Mouse (Mus musculus) left cerebral cortex, adult 2 months (tissue): ENCODE results near the gene Stx8. TPM values are rescaled to one million over a fixed set of nuclear protein-coding genes. Genes with fewer than 3 reads are reported as not detected.

Experiments
- DNase-seq, 2 experiments: peaks; one replicate each; pipeline ENCODE4 v3.0.0; 2021 to 2022; ENCODE audit warnings: low spot score in 2 of 2, mixed read lengths in 1 of 2; ENCODE audit errors: extremely low spot score in 1 of 2
- H3K27ac ChIP-seq: fragments of 200-600 bp; 2 replicates; pipeline ENCODE4 v1.8.1; 2022
- H3K4me3 ChIP-seq: fragments of 200-600 bp; 2 replicates; pipeline ENCODE4 v1.8.1; 2022
- CTCF ChIP-seq: fragments of 200-600 bp; IDR thresholded peaks from 2 replicates; pipeline ENCODE4 v1.8.1; 2022; ENCODE audit warnings: antibody characterized with exemption, mild to moderate bottlenecking, moderate library complexity
- intact Hi-C: fragments of 180-260 bp; cut with DNase I; formaldehyde crosslinking; loops from one replicate; pipeline ENCODE4 v1.15.1; 2025
- total RNA-seq, 2 experiments: library from RNA; stranded (reverse); gene quantifications; 2 replicates each; pipeline ENCODE4 v1.2.3; 2021

Gene Stx8
- total RNA-seq, 2 experiments from 2014 or later: 36.4 to 42.7 TPM

DNA sequence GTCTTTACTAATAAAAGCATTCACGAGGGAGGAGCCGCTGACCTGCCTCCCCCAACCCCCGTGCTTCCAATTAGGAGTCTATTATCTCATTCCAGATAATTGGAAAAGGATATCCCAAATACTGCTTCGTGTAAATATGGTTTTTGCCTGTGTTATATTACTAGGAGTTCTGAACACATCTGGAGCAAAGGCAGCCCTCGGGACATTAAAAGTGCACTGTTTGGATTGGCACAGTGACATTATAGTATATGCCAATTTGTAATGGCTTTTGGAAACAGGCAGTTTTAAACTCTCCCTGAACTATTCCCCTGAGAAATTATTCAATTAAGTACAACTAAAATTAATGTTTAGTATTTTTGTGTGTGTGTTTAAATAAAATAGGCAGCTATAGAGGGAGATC, 108.7 kb downstream of the Stx8 start:
- Histone ChIP-seq H3K4me3 (no peak overlapping the region), H3K27ac (no peak overlapping the region)
- intact Hi-C loops: no loop called here
- no peak for TF ChIP-seq CTCF
- DNase-seq: no peak

DNA sequence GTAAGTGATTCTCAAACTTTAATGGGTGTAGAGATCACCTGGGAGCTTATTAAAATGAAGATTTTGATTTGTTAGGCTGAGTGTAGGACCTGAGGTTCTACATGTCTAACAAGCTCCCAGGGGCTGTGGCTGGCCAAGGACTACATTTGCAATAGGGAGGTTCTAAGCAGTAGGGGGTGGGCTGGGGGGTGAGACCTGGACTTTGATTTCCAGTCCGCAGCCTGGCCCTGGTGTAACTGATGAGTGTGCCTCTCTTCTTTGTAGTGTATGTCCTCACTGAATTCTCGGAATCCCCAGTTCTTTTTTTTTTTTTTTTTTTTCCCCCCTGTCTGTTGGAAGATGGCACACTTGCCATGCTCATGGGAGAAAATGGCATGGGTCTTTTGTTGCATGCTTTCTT, 109.3 kb downstream of the Stx8 start:
- no peak overlapping the region for H3K4me3 ChIP-seq
- H3K27ac ChIP-seq: no peak overlapping the region
- no peak for DNase-seq
- no peak for TF ChIP-seq CTCF
- intact Hi-C loops: no loop called here

DNA sequence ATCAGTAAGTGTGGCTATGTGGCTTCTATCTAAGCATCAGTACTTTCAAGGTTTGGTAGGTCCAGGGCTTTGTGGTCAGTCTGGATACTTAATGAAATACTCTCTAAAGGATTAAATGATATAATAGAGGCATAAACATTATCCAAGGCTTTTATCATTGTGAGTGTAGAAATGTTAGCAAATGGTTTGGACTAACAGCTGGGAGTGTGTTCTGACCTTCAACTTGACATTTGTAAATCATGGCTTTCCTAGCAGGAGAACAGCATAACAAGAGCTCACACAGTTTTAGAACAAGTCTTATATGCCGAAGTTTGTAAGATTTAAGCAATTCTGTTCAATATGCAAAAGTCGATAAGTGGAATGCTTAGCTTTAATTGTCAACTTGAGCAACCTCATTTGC, 113.8 kb downstream of the Stx8 start:
- DNase-seq: no peak
- Histone ChIP-seq H3K27ac (no peak overlapping the region), H3K4me3 (no peak overlapping the region)
- no peak for TF ChIP-seq CTCF
- intact Hi-C loops: no loop called here

DNA sequence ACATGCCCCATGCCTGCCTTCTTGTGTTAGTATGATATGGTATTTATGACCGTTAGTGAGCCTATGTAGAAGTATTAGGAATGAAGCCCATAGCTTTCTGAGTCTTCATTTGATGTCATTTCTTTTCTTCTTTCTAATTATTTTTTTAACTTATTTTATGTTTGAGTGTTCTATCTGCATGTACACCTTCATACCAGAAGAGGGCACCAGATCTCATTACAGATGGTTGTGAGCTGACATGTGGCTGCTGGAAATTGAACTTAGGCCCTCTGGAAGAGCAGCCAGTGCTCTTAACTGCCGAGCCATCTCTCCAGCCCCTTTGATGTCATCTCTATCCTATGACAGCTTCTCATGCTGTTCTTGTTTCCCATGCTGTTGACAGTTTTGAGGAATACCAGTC, 115.0 kb downstream of the Stx8 start:
- intact Hi-C loops: no loop called here

DNA sequence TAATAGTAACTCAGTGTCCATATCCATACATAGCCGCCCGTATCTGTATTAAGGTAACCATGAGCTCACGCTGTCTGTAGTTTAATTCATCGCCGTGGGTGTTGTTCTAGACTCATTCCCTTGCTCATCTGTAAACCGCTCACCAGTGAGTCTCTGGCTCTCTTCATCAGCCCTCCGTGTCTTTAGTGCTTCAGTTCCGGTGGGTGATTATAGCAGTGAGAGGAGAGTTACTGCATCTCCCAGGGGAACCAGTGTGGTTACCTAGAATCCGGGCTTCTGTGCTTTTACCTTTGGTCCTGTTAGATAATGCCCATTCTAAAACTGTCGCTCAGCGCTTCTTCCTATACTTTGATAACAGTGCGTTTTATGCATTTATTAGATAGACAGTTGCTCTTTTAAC, 116.8 kb downstream of the Stx8 start:
- intact Hi-C loops: no loop called here

More for the DNA sequence above, 115.0 kb downstream of the Stx8 start:
- TF ChIP-seq CTCF: peak; percentile 20
- H3K27ac ChIP-seq: no peak overlapping the region
- DNase-seq: no peak
- H3K4me3 ChIP-seq: no peak overlapping the region

DNA sequence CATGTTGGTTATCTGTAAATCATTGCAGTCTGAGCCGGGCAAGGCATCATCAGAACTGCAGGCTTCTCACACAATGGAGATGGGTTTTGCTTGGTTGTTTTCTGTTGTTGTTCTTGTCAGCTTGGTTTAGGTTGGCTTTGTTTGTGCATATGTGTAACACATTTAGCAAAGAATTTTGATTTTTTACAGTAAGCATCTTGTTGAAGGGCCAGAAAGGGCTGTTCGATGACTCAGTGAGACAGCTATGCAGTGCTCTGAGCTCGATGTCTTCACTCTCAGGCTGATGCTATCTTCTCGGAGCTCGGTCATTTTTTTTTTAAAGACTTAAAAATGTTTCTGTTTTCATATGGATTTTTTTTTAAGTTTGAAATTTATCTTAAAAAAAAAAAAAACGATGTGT, 117.6 kb downstream of the Stx8 start:
- DNase-seq: no peak
- TF ChIP-seq CTCF: no peak
- H3K27ac ChIP-seq: no peak overlapping the region
- intact Hi-C loops: no loop called here
- no peak overlapping the region for H3K4me3 ChIP-seq

More for the DNA sequence above, 116.8 kb downstream of the Stx8 start:
- no peak for DNase-seq
- no peak overlapping the region for H3K27ac ChIP-seq
- H3K4me3 ChIP-seq: no peak overlapping the region
- no peak for TF ChIP-seq CTCF

DNA sequence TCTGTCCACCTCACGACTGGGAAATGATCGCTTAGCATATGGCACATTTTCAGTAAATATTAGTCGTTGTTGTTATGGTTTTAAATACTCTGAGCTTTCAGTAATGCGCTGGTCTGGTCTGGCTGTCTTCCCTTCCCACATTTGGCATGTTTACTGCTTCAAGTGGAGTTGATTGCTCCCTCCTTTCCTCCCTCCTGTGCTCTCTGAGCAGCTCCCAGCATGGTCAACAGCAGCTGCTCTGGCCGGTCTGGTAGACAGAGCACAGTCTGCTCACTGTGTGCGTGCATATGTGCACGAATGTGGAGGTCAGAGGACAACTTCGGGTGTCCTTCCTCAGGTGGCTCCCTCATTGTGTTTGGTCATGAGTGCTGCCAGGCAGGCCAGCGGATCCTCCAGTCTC, 120.2 kb downstream of the Stx8 start:
- DNase-seq: no peak
- Histone ChIP-seq H3K4me3 (no peak overlapping the region), H3K27ac (no peak overlapping the region)
- intact Hi-C loops: no loop called here
- no peak for TF ChIP-seq CTCF

DNA sequence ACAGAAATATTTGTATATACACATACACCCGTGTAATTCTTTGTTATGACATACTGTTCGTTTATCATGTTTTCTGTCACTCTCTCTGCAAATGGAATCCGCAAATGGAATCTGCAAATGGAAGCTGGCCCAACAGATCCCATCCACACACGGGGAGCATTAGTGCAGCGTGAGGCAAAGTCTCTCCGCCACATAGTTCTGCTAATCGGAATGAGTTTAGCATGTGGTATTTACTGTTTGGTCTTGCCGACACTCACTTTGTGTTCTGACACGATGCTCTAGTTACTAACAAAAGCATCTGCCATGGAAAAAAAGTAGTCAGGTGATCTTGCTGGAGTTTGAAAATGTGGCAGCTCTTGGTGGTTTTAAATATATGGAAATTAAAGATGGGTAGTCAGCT, 123.4 kb downstream of the Stx8 start:
- intact Hi-C loops: no loop called here
- no peak for TF ChIP-seq CTCF
- no peak for DNase-seq
- Histone ChIP-seq H3K4me3 (no peak overlapping the region), H3K27ac (no peak overlapping the region)

DNA sequence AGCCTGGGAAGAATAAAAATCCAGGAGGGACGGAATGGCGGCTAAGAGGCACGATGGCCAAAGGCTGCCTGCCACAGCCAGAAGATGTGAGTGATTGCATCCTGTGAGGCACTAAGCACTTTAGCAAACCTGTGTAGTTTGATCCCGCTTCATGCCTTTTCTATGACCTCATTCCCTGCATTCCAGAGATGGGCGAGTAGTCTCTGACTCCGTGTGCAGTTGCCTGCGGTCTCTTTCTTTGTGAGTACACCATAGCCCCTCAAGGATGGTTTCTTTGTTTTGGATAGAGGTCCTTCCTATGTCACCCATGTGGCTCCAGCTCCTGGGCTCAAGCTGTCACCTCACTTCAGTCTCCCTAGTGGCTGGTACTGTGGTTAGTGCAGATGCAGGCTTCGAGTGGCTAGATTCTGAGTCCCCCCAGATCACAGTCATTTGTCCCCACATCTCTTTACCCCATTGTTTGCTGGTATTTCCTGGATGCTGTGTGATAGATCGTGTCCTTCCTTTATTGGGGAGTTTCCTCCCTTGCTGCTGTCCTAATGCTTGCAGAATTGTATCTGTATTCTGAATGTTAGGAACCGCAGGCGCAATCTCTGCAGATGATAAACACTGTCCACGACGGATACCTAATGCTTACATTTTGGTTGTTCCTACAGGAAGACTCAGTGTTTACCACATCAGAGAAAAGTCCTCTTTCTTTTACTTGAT, 124.0 kb downstream of the Stx8 start:
- no peak for TF ChIP-seq CTCF
- no peak overlapping the region for H3K4me3 ChIP-seq
- DNase-seq: no peak
- no peak overlapping the region for H3K27ac ChIP-seq
- intact Hi-C loops: no loop called here

DNA sequence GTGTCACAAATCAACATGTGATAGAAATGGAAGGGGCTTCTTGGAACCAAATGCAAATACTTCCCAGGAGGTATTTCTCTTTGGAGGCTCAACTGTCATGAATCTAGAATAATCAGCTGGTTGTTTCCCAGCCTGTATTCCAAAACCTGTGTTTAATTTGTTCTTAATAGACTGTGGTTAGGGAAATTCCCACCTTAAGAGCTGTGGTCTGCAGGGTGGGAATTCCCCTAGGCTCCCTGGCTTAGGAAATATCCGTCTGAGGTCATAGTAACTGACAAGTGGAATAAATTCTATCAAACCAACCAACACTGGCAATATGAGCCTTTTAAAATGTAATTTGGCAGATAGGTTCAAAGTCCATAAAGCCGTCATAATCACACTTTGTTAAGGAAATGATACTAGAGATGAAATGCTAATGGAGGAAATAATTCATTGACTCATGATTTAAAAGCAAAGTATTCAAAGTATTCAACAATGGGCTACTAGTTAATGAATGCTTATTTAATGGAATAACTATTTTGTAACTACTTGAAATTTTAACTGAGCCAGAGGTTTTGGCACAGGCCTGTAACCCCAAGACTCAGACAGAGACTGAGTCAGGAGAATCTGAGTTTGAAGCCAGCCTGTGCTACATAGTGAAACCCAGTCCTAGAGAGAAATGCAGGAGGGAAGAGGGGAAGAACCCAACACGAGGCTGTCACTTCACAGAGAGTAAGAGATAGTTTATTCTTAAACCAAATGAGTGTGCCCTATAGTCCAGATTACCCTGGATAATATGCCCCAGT, 126.2 kb downstream of the Stx8 start:
- DNase-seq: no peak
- Histone ChIP-seq H3K27ac (no peak overlapping the region), H3K4me3 (no peak overlapping the region)
- TF ChIP-seq CTCF: no peak
- intact Hi-C loops: no loop called here

DNA sequence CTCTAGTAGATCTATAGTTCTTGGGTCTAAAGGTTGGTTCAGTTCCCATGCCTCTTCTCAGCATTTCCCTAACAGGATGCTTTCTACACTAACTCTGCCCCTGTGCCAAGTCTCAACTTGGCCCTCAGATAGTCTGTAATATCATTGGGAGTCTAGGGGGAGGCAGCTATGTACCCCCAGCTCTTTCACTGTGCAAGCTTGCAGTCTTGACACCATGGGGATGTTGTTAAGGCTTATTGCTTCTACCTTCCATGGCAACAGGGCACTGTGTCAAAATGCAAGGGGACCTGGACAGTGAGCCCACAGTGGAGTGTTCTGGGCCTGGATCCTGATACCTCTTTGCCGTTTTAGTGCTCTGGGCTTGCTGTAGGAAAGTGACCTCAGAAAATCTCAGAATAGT, 135.6 kb downstream of the Stx8 start:
- intact Hi-C loops: no loop called here
- TF ChIP-seq CTCF: no peak
- no peak overlapping the region for H3K27ac ChIP-seq
- no peak for DNase-seq
- no peak overlapping the region for H3K4me3 ChIP-seq

DNA sequence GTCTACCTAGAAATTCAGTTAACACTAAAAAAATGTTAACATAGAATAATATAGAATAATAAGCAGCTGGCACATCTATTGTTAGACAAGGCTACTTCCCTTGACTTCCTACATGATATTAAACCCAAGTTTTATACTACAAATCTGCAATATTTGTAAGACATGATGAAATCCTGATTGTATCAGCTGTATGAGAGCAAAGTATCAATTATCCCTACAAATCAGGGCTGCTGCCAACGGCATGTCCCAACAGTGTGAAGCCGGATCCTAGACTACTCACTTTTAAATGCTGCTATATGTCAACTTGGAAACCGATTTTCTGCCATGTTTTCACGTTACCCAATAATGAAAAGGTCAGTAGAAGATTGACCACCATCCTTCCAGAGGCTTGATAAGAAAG, 137.5 kb downstream of the Stx8 start:
- TF ChIP-seq CTCF: no peak
- no peak for DNase-seq
- H3K4me3 ChIP-seq: no peak overlapping the region
- no peak overlapping the region for H3K27ac ChIP-seq
- intact Hi-C loops: no loop called here

DNA sequence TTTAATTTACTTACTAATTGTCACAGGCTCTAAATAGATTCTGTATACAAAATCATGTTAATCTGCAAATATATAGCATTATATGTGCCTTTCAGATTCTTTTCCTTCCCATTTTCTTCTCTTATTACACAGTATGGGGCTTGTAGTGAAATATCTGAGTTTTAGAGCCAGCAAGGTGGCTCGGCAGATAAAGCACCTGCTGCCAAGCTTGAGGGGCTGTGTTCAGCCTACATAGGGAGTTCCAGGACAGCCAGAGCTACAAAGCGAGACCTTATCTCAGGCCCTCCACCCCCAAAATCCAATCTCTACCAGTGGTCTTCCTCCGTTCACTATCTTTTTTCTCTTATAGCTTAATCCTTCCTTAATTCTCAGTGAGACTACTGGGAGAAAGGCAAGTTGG, 140.1 kb downstream of the Stx8 start:
- no peak for TF ChIP-seq CTCF
- no peak overlapping the region for H3K4me3 ChIP-seq
- intact Hi-C loops: no loop called here
- H3K27ac ChIP-seq: no peak overlapping the region
- no peak for DNase-seq
